Mouse (Mus musculus) forebrain, postnatal 0 days (tissue): ENCODE data around the gene Kbtbd6. TPM values are rescaled to one million over a fixed set of nuclear protein-coding genes. Genes with fewer than 3 reads are reported as not detected.

Experiments
- ATAC-seq: fragments of 200-750 bp; cut with Nextera tagmentation; 2 replicates; pipeline ENCODE4 v1.8.0; 2017; ENCODE audit warnings: mild to moderate bottlenecking, moderate library complexity
- DNase-seq: peaks from one replicate; pipeline ENCODE4 v3.0.0-alpha.2; 2015
- H3K27ac ChIP-seq: fragments of 300-500 bp; sonication (generic); 2 replicates; pipeline ENCODE4 v1.5.1; 2014; ENCODE audit warnings: low read depth, mild to moderate bottlenecking, antibody characterized with exemption, low read length, moderate library complexity, mixed read lengths
- H3K27me3 ChIP-seq: fragments of 300-500 bp; sonication (generic); 2 replicates; pipeline ENCODE4 v1.6.1; 2014; ENCODE audit warnings: mild to moderate bottlenecking, low read length, mixed read lengths; ENCODE audit not compliant: insufficient read depth
- H3K36me3 ChIP-seq: fragments of 300-500 bp; sonication (generic); 2 replicates; pipeline ENCODE4 v1.6.1; 2014; ENCODE audit warnings: mild to moderate bottlenecking, moderate library complexity; ENCODE audit not compliant: insufficient read depth
- H3K4me1 ChIP-seq: fragments of 300-500 bp; sonication (generic); 2 replicates; pipeline ENCODE4 v1.6.1; 2014; ENCODE audit warnings: antibody characterized with exemption; ENCODE audit not compliant: insufficient read depth
- H3K4me2 ChIP-seq: fragments of 300-500 bp; sonication (generic); 2 replicates; pipeline ENCODE4 v1.6.1; 2014; ENCODE audit warnings: low read depth, mild to moderate bottlenecking, moderate library complexity
- H3K4me3 ChIP-seq: fragments of 300-500 bp; sonication (generic); 2 replicates; pipeline ENCODE4 v1.5.1; 2014; ENCODE audit warnings: low read depth, low read length, mixed read lengths
- H3K9ac ChIP-seq: fragments of 300-500 bp; sonication (generic); 2 replicates; pipeline ENCODE4 v1.6.1; 2014; ENCODE audit warnings: mild to moderate bottlenecking
- H3K9me3 ChIP-seq: fragments of 300-500 bp; sonication (generic); 2 replicates; pipeline ENCODE4 v1.6.1; 2016; ENCODE audit warnings: low read length
- CTCF ChIP-seq: sonication (generic); IDR thresholded peaks from 2 replicates; pipeline ENCODE4 v1.5.1; 2016; ENCODE audit warnings: antibody characterized with exemption, control low read depth, low read depth
- WGBS: fragments of 180-500 bp; shearing (Covaris S2); extraction: QIAGEN DNeasy Blood & Tissue Kit; methylation state at CpG from one replicate; pipeline ENCODE4 v1.1.7; 2014; 5-methylcytosine and 5-hydroxymethylcytosine counted together
- polyA plus RNA-seq: library from polyadenylated mRNA; unstranded; fragments of >200 nt; fragmentation: Nextera tagmentation; extraction: Ambion mirVana; gene quantifications from 2 replicates; pipeline ENCODE4 v1.2.1, GENCODE M21; 2015
- total RNA-seq: library from RNA; depleted of rRNA; stranded (reverse); fragments of >200 nt; gene quantifications from 2 replicates; pipeline ENCODE4 v1.2.3, GENCODE M21; 2014; rRNA removed

Gene Kbtbd6
- total and polyA plus RNA-seq, 2 experiments from 2014 or later, result 1.2 to 3.7 TPM

DNA sequence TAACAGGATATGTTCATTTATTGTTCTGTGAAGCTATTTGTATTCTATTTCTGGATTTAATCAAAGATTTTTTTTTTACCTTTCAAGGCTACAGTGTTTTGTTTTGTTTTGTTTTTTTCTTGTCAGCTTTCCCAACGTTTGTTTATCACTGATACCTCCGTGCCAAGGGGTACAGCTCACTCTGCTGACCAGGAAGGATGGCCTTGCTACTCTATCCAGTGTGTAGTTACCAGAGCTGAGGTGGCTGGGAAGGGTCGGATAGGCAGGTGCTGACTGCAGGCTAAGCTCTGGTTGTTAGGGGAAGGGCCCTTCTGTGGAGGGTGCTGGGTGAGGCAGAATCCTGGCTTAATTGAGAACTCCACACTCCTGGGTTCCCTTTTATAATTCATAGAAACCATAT, 38.6 kb downstream of the Kbtbd6 start:
- Histone ChIP-seq H3K27ac (no peak overlapping the region), H3K9ac (no peak overlapping the region), H3K4me1 (no peaks in the 10 kb centered on the region; the same call in 1 of the 2 replicates), H3K4me2 (no peak overlapping the region), H3K27me3 (no peaks in the 10 kb centered on the region), H3K36me3 (no peaks in the 10 kb centered on the region), H3K9me3 (no peaks in the 10 kb centered on the region), H3K4me3 (no peak overlapping the region)
- WGBS, result 68% methylated on average over 3 of the region's 3 CpGs
- ATAC-seq (no peak), DNase-seq (no peak)
- TF ChIP-seq CTCF, result no peak

DNA sequence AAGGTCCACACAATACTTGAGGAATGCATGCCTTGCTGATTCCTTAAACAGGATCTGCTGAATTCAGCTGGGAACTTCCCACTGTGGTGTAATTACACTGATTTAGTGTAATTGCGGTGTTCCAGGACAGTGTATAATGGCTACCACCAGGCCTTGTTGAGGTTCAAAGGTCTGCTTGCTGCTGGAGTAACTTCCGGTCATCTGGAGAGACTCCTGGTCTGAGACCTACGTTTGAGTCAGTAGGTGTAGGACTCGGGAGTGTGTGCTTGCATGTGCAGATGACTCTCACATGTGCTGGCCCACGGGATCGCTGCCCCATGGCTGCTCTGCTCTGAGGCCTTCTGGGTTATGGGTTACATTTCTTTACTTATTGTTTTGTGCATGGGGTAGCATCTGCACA, 42.7 kb downstream of the Kbtbd6 start:
- 88% methylated on average over 6 of the region's 6 CpGs for WGBS
- no peak for TF ChIP-seq CTCF
- ATAC-seq, result no peak

DNA sequence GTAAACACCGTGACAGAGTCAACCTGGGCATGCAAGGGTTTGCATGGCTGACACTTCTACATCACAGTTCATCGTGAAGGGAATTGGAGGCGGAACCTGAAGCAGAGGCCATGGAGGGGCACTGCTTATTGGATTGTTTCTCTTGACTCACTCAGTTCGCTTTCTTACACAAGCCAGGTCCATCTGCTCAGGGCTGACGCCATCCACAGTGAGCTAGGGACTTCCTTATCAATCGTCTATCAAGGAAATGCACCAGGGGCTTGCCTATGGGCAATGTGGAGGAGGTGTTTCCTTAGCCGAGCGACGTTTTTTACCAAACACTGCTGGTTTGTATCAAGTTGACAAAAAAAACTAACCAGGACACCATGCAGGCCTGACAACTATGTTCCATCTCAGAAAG, 47.7 kb downstream of the Kbtbd6 start:
- no peak for TF ChIP-seq CTCF
- Histone ChIP-seq H3K27me3 (no peaks in the 10 kb centered on the region), H3K4me2 (no peak overlapping the region), H3K36me3 (no peaks in the 10 kb centered on the region), H3K9ac (no peak overlapping the region), H3K9me3 (no peaks in the 10 kb centered on the region), H3K27ac (no peak overlapping the region), H3K4me1 (no peaks in the 10 kb centered on the region), H3K4me3 (no peak overlapping the region)
- ATAC-seq, result no peak
- DNase-seq, result no peak
- WGBS, result 86% methylated on average over 9 of the region's 9 CpGs

More for the DNA sequence above, 42.7 kb downstream of the Kbtbd6 start:
- H3K9ac ChIP-seq, result no peak overlapping the region
- H3K27ac ChIP-seq, result no peak overlapping the region
- H3K36me3 ChIP-seq, result no peaks in the 10 kb centered on the region
- H3K4me2 ChIP-seq, result no peak overlapping the region
- H3K4me1 ChIP-seq, result no peaks in the 10 kb centered on the region
- no peaks in the 10 kb centered on the region for H3K9me3 ChIP-seq
- no peak overlapping the region for H3K4me3 ChIP-seq
- no peaks in the 10 kb centered on the region for H3K27me3 ChIP-seq
- DNase-seq, result no peak

DNA sequence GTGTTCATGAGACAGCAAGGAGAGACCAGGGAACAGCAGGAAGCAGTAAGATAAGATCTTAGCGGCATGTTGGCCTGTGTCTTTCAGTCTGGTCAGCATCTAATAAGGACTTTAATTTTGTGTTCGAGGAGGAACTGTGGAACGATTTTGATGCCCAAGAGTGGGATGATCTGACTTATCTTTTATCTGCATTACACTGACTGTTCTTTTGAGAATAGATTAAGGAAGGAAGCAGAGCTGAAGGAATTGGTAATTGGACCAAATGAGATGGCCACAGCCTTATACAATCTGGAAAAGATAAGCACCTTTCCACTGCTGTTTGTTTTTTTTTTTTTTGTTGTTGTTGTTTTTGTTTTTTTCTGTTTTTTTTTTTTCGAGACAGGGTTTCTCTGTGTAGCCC, 49.1 kb downstream of the Kbtbd6 start:
- WGBS, result 87% methylated on average over 4 of the region's 4 CpGs
- no peak for DNase-seq
- H3K27ac ChIP-seq, result no peak overlapping the region
- no peaks in the 10 kb centered on the region for H3K36me3 ChIP-seq
- no peak for TF ChIP-seq CTCF
- no peak overlapping the region for H3K9ac ChIP-seq
- H3K4me1 ChIP-seq, result no peaks in the 10 kb centered on the region
- no peak overlapping the region for H3K4me3 ChIP-seq
- H3K27me3 ChIP-seq, result no peaks in the 10 kb centered on the region
- H3K9me3 ChIP-seq, result no peaks in the 10 kb centered on the region
- no peak overlapping the region for H3K4me2 ChIP-seq
- no peak for ATAC-seq

DNA sequence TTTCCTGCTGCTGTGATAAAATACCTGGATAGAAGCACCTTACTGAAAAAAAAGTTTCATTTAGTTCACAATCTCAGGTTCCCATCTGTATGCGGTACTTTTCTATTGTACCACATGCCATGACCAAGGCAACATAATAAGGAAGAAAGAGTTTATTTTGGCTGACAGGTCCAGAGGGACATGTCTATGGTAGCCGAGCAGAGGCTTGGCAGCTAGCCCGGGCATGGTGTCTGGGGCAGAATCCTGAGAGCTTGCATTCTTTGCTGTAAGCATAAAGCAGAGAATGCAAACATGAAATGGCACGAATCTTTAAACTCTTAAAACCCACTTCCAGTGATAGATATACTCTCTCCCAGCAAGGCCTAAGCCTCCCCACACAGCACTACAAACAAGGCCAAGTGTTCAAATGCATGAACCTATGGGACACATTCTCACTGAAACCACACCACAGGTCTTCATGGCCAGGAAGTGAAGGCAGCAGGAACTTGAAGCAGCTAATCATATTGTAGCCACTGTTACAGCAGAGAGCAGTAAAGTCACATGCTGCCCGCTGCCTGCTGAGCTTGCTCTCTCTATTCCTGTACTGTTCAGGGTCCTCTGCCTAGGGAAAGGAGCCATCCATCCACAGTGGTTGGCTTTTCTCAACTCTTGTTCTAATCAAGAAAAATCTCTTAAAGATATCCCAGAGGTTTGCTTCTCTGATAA, 51.9 kb downstream of the Kbtbd6 start:
- Histone ChIP-seq H3K9me3 (no peaks in the 10 kb centered on the region), H3K9ac (no peak overlapping the region), H3K36me3 (no peaks in the 10 kb centered on the region), H3K4me1 (no peaks in the 10 kb centered on the region), H3K27me3 (no peaks in the 10 kb centered on the region), H3K4me2 (no peak overlapping the region), H3K27ac (no peak overlapping the region), H3K4me3 (no peak overlapping the region)
- no peak for ATAC-seq
- no peak for TF ChIP-seq CTCF
- no peak for DNase-seq
- 42% methylated on average over 5 of the region's 5 CpGs for WGBS

Other genes starting within 250 kb of the Kbtbd6 start
- not detected in 2 replicates for gene Zfp957, start 204.5 kb upstream of the Kbtbd6 start, total RNA-seq
- gene Zfp957, start 204.5 kb upstream of the Kbtbd6 start, polyA plus RNA-seq, result not detected in 2 replicates
- 33.3 and 55.5 TPM in 2 replicates for gene Rgcc, start 150.2 kb upstream of the Kbtbd6 start, total RNA-seq
- 31.2 and 33.9 TPM in 2 replicates for gene Rgcc, start 150.2 kb upstream of the Kbtbd6 start, polyA plus RNA-seq
- 5.7 and 10.9 TPM in 2 replicates for gene Naa16, start 61.1 kb upstream of the Kbtbd6 start, total RNA-seq
- gene Naa16, start 61.1 kb upstream of the Kbtbd6 start, polyA plus RNA-seq, result 8.5 and 10.5 TPM in 2 replicates
- gene Mtrf1, start 54.1 kb upstream of the Kbtbd6 start, total RNA-seq, result 6.9 and 7.4 TPM in 2 replicates
- gene Mtrf1, start 54.1 kb upstream of the Kbtbd6 start, polyA plus RNA-seq, result 10.5 and 10.8 TPM in 2 replicates
- gene Kbtbd7, start 25.3 kb upstream of the Kbtbd6 start, total RNA-seq, result 34.2 and 40.7 TPM in 2 replicates
- 10.7 and 13.7 TPM in 2 replicates for gene Kbtbd7, start 25.3 kb upstream of the Kbtbd6 start, polyA plus RNA-seq
- 5.1 and 8.9 TPM in 2 replicates for gene Elf1, start 29.4 kb downstream of the Kbtbd6 start, total RNA-seq
- 1.6 and 2.3 TPM in 2 replicates for gene Elf1, start 29.4 kb downstream of the Kbtbd6 start, polyA plus RNA-seq
- gene Wbp4, start 29.7 kb downstream of the Kbtbd6 start, total RNA-seq, result 43.1 and 44.8 TPM in 2 replicates
- gene Wbp4, start 29.7 kb downstream of the Kbtbd6 start, polyA plus RNA-seq, result 46.3 and 50.6 TPM in 2 replicates
- 41.5 and 50.9 TPM in 2 replicates for gene Sugt1, start 135.9 kb downstream of the Kbtbd6 start, total RNA-seq
- gene Sugt1, start 135.9 kb downstream of the Kbtbd6 start, polyA plus RNA-seq, result 93.7 and 107 TPM in 2 replicates
- gene Cnmd, start 210.3 kb downstream of the Kbtbd6 start, total RNA-seq, result 0.62 and 6.8 TPM in 2 replicates
- 3.4 and 5.5 TPM in 2 replicates for gene Cnmd, start 210.3 kb downstream of the Kbtbd6 start, polyA plus RNA-seq